Mouse (Mus musculus): ENCODE measurements around the gene Gjb1.

DNA sequence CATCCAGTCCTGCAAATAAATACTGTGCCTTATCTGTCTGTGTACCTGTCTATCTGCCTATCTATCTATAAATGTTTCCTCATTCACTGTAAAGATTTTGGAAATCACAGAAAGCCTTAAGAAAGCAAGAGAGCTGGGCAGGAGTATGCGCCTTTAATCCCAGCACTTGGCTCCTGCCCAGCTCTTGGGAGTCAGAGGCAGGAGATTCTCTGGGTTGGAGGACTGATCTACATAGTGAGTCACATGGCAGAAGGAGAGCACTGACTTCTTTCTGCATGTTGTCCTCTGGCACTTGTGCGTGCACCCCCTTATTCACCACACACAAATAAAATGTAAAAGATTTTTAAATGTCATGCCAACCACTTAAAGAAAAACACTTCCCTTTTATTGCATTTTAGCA lies 47.3 kb downstream of the Gjb1 start:
- no peak for TF ChIP-seq CTCF (conservative IDR thresholded peaks at IDR 0.05; ENCODE audit: low read length)
- TF ChIP-seq NANOG (IDR thresholded peaks at IDR 0.05; ENCODE audit: borderline replicate concordance, low read length), result no peak
